Mouse (Mus musculus) right cerebral cortex, postnatal 4 days (tissue): ENCODE results near the gene Rgma.

Experiments used
- DNase-seq: peaks from one replicate; pipeline ENCODE4 v3.0.0-alpha.2; 2022

Rgma gene

GRCm38 (mm10) chr7:73372352-73372970 is 2.8 kb upstream of the Rgma start:
- DNase-seq, result peak; percentile 62

- DNase-seq, result peak; percentile 65
These were observed 582 bp upstream of the Rgma start for GRCm38 (mm10) chr7:73374727-73375126.

DNA sequence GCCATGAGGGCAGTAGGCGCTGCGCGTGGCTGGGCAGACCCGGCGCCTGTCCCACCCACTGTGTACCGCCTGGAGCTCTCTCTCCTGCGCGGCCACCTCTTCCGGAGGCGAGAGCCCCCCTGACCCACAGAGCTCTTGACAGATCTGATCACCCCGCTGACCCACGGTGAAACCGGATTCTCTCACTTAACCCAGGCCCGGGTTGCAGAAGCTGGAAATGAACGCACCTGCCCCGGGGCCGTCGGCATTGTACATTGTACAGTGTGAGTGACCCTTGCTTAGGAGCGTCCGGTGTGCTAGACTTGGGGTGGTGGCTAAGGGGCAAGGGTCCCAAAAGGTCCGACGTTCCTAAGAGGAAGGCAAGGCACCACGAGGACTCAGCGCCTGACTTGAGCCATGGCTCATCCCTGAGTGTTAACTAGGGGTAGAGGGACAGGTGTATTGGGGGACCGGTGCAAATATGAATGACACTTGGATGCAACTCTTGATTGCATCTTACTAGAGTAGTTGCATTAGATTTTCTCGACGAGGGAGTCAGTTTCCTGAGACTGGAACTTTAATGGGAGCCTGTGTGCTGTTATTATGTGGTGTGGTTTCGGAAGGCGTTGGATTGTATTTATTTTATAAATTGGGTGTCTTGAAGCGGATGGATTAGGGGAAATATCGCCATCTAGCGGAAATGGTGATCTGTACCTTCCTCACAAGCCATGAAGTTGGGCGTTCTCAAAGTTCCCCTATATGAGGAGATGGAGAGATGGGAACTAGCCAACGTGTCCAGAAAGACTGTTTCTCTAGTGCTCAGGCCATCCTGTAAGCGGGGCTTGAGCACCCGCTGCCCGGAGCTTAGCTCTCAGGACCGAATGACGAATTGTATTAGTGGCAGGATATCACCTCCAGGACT is 1.0 kb downstream of the Rgma start:
- peak; percentile 60 for DNase-seq

DNA sequence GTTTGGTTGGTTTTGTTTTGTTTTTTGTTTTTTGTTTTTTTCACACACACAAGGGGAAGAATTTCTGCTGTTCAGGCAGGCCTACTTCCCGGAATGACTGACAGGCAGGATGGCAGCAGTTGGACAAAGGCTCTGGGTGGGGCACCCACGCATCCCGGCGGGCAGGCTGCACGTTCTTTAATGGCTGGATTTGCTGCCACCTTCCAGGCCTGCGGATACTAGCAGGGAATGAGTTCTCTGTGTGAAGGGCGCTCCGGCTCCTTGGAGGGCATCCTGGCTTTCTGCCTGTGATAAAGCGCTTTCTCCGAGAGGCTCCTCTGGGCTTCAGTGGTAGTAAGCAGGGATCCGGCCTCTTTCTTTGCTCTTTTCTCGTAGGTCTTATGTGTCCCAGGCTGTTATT is 2.0 kb downstream of the Rgma start:
- DNase-seq, result peak; percentile 50

GRCm38 (mm10) chr7:73378034-73378433 is 2.7 kb downstream of the Rgma start:
- no peak for DNase-seq

DNA sequence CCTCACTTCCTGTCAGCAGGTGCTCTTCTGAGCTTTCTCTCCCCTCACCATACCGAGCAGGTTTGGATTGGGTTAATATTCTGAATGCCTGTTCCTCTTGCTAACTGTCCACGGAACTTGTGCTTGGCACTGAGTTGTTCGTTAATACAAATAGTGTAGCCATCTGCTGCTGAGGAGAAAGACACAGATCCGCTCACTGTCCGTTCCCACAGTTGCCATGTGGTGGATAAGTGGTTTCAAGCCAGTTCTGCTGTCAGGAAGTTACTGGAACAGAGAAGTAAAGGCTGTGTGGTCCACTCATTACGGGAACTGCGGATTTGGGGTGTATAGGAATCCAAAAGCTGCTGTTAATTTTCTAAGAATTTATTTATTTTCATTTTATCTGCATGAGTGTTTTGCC is 7.5 kb downstream of the Rgma start:
- no peak for DNase-seq

- no peak for DNase-seq
These were observed 13.6 kb downstream of the Rgma start for GRCm38 (mm10) chr7:73388866-73389265.

DNA sequence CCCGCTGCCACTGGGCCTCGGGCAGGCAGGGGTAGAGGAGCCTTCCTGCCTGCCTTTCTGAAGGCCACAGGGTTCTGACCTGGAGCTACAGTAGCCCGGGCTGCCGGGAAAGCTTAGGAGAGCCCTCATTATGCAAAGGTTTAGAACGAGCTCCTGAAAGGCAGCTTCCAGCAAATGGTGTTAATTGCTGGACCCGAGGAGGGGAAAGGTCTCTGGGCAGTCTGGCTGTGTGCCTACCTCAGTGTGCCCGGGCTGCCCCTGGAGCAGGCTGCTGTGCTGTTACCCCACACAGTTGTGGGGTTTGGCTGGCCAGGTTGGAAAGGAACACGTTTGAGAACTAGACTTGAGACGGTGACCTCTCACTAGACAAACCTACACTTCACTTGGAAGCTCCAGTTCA is 14.1 kb downstream of the Rgma start:
- DNase-seq, result no peak

DNA sequence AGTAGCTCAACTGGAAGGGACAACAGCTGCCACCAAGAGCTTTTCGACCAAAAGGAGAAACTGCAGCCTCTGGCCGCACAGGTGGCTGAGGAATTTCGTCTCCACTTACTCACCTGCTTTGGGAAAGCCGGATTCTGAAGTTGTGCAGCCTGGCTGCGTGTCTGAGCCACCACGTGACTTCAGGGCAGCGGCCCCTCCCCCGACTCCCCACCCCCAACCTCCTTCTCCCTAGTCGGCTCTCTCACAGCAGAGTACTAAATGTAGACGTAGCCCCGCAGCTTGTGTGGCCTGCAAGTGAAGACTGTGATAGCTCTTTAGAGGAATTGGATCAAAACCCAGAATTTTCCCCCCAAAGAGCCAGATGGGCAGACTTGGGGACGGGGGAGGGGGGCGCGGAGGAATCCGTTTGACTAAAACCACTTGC is 14.6 kb downstream of the Rgma start:
- no peak for DNase-seq

DNA sequence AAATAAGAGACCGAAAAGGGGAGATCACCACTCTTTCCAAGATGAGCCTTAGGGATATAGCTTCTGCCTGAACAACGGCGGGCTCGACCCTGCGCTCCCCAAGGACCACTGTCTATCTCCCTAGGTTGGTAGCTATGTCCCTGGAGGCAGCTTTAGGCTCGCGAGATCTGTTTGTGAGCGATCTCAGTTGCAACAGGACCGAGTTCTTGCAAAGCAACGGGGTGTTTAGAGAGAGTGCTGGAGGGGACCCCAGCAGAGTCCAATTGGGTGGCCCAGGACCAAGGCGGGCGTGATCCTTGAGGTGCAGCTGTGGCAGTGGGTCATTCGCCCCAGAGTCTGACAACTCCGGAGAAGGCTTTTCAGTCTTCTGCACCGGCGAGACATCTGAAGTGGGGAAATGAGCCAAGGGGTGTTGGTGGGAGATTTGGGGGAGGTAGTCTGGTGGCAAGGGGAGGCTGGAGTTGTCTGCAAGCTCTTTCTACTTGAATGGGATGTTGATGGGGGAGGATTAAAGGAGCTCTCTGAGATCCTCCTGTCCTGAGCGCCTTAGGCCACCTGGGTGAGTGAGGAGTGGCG is 15.2 kb downstream of the Rgma start:
- DNase-seq, result no peak

DNA sequence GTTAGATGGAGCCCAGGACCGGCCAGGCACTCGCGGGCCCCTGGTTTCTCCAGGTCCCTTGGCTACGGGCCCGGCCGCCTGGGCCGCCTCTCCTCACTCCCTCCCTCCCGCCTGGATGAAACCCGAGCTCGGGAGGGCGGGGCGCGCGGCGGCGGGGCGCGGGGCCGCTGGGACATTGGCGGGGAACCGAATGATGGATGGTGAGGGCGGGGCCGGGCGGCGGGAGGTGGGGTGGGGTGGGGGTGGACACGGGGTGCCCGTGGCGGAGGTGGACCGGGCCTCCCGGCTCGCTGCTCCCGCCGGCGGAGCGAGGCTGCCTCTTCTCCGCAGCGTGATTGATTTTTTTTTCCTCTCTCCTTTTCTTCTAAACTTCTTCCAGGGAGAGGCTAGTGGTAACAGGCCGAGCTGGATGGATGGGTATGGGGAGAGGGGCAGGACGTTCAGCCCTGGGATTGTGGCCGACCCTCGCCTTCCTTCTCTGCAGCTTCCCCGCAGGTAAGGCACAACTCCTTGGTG is 15.8 kb downstream of the Rgma start:
- DNase-seq, result peak; percentile 80

DNA sequence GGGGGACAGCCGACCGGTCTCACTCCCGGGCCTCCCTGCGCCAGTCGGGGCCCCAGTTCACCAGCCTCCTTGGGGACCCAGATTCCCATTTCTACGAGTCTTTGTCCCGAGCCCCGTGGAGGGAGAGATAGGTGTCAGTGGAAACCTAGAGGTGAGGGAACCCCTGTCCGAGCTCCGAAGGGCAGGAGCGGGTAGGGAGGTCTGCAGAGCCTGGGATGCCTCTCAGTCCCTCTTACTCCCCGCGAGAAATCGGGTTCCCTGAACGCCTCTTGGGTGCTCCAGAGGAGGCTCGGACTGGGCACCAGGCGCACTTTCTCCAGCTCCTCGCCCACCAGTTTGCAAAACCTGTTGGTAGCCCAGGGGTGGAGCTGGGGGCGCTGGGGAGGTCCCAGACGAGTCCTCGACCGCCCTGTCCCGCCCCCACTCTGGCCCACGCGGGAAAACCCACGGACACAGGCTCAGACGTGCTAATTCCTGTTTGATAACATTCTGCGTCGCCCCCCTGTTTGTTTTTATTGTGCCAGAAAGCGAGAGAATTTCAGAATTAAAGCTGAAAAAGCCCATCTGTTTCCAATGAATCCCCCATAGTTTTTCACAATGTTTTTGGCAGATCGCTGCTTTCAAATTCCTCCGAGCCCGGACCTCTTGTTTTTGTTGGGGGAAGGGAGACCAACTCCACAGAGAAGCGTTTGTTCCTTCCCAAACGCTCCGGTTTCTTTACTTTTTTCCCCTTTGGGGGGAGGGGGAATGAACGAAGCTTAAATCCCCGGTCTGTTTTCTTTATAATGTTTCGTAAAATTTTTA is 16.4 kb downstream of the Rgma start:
- peak; percentile 35 for DNase-seq

- DNase-seq, result no peak
These were observed 17.1 kb downstream of the Rgma start for GRCm38 (mm10) chr7:73392359-73392758.

DNA sequence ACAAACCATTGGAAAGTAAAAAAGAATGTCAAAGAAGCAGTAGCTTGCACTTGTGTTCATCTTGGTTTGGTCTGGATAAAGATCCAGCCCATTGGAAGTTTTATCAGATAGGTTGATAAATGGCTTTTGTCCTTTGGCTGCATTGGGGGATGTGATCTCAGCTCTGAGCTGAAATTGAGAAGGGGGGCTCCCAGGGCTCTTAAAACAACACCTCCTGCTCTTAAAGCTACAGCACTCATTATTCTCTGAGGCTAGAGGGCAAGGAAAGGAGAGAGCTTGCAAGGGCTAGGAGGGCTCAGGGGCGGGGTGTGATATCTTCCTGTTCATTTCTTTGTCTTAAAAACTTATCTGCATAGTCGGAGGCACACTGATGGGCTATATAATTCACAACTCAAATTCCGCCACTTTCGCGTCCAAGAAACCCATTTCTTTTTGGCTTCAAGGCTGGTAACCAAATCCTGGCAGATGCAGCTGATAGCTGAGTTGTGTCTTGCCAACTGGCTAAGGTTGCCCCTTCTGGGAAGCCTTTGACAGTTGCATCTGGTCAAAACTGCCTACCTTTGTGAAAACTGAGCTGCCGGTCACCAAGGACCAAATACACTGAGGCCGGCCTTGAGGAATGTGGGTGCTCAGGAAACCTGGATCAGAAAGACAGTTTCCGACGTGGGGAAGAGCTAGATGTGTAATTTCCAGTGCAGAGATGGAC is 18.2 kb downstream of the Rgma start:
- DNase-seq, result no peak

DNA sequence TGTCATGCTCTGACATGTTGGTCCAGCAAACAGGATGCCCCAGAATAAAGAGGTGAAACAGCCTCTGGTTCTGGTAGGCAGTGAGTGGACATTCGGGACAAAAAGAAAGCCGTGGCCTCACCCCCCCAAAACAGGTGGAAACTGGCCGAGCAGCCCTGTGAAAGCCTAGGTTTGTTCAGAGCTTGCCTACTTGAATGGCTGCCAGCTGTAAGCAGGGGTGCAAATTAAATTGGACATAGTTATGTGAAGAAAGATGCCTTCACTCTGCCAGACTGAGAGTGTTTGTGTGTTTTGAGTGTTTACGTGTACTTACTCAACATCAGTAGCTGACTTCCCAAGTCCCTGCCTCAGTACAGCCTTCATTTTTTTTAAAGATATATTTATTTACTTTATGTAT is 18.7 kb downstream of the Rgma start:
- no peak for DNase-seq

DNA sequence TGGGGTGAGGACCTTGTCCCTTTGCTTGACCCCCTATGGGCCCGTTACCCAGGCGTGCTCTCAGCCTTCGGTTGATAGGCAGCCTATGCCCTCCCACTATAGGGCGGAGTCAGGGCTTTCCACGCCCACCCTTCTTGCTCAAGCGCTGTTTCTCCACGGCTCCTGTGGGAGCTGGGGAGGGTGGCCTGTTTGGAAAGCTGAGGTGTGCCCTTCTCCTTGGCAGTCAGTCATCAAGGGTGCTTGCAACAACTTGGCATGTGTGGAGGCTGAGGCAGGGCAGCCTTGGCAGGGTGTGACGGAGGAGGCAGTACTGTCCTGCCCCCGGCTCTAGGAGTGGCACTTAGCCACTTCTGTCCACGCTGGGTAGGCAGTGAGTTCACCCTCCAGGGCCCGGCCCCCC is 23.0 kb downstream of the Rgma start:
- peak; percentile 59 for DNase-seq

GRCm38 (mm10) chr7:73398806-73399442 is 23.6 kb downstream of the Rgma start:
- peak; percentile 20 for DNase-seq

DNA sequence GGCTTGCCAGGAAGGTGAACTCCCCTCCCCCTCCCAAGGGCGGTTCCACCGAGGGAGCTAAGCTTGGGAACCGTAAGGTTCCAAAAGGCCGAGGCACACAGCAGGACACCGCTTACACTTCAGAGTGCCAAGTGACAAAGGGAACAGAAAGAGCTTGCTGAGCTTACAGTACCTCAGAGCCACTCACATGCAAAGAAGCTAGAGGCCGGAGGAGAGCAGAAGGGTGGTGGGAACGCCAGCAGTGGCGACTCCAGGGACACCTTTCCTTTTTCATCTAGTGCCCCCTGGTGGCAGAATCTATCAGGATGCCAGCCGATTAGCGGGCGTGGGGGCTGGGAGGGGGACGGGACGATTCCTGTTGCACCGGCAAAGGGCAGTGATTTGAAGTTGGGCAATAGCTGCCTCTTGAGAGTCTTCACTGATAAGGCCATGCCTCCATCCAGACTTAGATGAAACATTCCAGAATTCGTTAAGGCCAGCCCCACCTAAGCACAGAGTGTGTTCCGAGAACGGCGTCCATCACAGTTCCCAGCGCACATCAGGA is 24.3 kb downstream of the Rgma start:
- peak; percentile 89 for DNase-seq

GRCm38 (mm10) chr7:73400051-73400916 is 25.0 kb downstream of the Rgma start:
- DNase-seq, result peak; percentile 16

- DNase-seq, result no peak
These were observed 26.8 kb downstream of the Rgma start for GRCm38 (mm10) chr7:73402106-73402505.
